Mouse (Mus musculus) limb, embryonic 10.5 days (tissue): ENCODE measurements around the gene Myt1. TPM values are rescaled to one million over a fixed set of nuclear protein-coding genes. Genes with fewer than 3 reads are reported as not detected.

Experiments used
- polyA plus RNA-seq: library from polyadenylated mRNA; unstranded; fragments of >200 nt; fragmentation: Nextera tagmentation; extraction: Ambion mirVana; gene quantifications from 2 replicates; pipeline ENCODE4 v1.2.1, GENCODE M21; 2016

Myt1 gene
- polyA plus RNA-seq, 1 experiment from 2014 or later = not detected

Other genes starting within 250 kb of the Myt1 start
- gene Dnajc5, start 242.8 kb upstream of the Myt1 start, polyA plus RNA-seq = 86.6 and 97.6 TPM in 2 replicates
- gene Uckl1, start 178.4 kb upstream of the Myt1 start, polyA plus RNA-seq = 36.6 and 44.1 TPM in 2 replicates
- 79.4 and 80.5 TPM in 2 replicates for gene Prpf6, start 171.5 kb upstream of the Myt1 start, polyA plus RNA-seq
- gene Zfp512b, start 170.5 kb upstream of the Myt1 start, polyA plus RNA-seq = 37.5 and 57.7 TPM in 2 replicates
- 12.0 and 17.2 TPM in 2 replicates for gene Samd10, start 164.1 kb upstream of the Myt1 start, polyA plus RNA-seq
- gene Gm29797, start 106.3 kb upstream of the Myt1 start, polyA plus RNA-seq = 0.39 TPM in 1 of 2 replicates, not detected in the other
- gene Sox18, start 91.7 kb upstream of the Myt1 start, polyA plus RNA-seq = 25.9 and 27.9 TPM in 2 replicates
- 16.5 and 25.8 TPM in 2 replicates for gene Tcea2, start 83.0 kb upstream of the Myt1 start, polyA plus RNA-seq
- 94.3 and 96.4 TPM in 2 replicates for gene Rgs19, start 69.4 kb upstream of the Myt1 start, polyA plus RNA-seq
- not detected in 2 replicates for gene Lkaaear1, start 64.9 kb upstream of the Myt1 start, polyA plus RNA-seq
- gene Oprl1, start 48.3 kb upstream of the Myt1 start, polyA plus RNA-seq = 0.33 and 0.65 TPM in 2 replicates
- 22.9 and 32.8 TPM in 2 replicates for gene Pcmtd2, start 74.5 kb downstream of the Myt1 start, polyA plus RNA-seq
- gene Polr3k, start 101.0 kb downstream of the Myt1 start, polyA plus RNA-seq = 101 and 105 TPM in 2 replicates
- gene Gm14496, start 227.8 kb downstream of the Myt1 start, polyA plus RNA-seq = not detected in 2 replicates